Mouse (Mus musculus) layer of hippocampus, adult 2 months (tissue): Measurements from ENCODE around the gene Lexm. TPM values are rescaled to one million over a fixed set of nuclear protein-coding genes. Genes with fewer than 3 reads are reported as not detected.

Source experiments
- DNase-seq, 2 experiments: peaks; one replicate each; pipeline ENCODE4 v3.0.0; 2022; ENCODE audit warnings: low spot score in 2 of 2
- H3K27ac ChIP-seq: fragments of 200-600 bp; 2 replicates; pipeline ENCODE4 v1.8.1; 2022
- H3K4me3 ChIP-seq: fragments of 200-600 bp; 2 replicates; pipeline ENCODE4 v1.8.1; 2022; ENCODE audit warnings: mild to moderate bottlenecking
- CTCF ChIP-seq: fragments of 200-600 bp; conservative IDR thresholded peaks from 2 replicates; pipeline ENCODE4 v1.8.1; 2022; ENCODE audit warnings: antibody characterized with exemption, mild to moderate bottlenecking, moderate library complexity
- total RNA-seq, 2 experiments: library from RNA; stranded (reverse); gene quantifications; 2 replicates each; pipeline ENCODE4 v1.2.3; 2021

Gene Lexm
- total RNA-seq, 2 experiments from 2014 or later = 0.71 TPM; not detected in 1

DNA sequence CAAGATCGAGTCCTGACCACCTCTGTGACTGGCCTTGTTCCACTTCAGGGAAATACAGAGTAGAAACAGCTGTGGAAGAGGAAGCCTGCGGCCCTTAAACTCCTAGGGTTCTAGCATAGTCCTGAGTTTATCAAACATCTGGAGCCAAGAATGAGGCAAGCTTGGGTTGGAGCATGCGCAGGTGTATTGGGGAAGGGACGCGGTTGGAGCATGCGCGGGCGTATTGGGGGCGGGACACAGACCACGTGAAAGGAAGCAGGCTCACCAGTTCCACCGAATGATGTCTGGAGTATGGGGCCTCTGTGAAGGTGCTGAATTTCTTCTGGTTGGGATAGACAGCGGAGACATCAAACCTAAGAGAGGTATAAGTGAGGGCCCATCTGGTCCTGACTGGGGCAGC is 1.4 kb downstream of the Lexm start:
- no peak for TF ChIP-seq CTCF
- DNase-seq = no peak
- H3K27ac ChIP-seq = no peak overlapping the region
- H3K4me3 ChIP-seq = no peak overlapping the region

DNA sequence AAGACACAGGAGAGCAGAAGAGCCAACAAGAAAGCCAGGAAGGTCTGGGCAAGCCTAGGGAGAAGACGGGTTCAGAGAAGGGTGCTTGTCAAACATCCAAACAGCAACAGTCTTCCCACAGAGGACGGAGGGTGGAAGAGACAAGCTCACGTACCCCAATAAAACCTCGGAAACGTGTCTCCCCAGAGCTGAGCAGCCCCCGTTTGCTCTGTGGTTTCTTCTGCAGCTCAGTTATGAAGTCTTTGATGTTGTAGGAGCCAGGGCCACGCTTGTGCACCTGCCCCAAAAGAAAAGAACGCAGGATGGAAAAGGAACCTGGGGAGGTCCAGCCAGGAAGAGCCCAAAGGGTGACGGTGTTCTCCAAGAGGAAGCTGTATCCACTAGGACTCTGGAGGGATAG is 2.2 kb downstream of the Lexm start:
- no peak for DNase-seq
- Histone ChIP-seq H3K27ac (peak overlapping the region; percentile 63), H3K4me3 (no peak overlapping the region)
- TF ChIP-seq CTCF = no peak

DNA sequence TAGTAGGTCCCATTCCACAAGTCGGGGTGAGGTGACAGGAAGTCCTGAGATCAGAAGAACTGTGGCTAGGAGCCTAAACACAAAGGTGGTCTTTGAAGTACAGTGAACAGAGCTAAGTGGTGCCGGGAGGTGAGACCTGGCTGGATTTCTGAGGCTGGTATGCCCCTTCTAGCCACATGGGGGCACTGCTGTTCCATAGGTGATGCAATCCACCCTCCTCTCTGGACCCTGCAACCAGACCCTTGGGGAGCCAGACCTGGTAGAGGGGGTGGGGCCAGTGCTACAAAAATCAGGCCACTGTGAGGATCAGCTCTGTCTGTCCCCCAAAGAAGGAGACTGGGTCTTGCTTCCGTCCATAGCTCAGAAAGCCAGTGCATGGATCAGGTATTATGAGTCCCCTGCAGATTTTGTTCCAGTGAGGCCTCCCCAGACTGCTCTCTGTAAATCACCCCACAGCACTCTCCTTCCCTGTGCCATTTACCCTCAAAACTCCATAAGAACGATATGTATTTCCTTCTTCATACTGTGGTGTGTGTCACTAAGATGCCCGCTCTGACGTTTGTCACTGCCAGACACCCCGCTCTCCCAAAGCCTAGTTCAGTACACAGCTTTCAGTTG is 2.8 kb downstream of the Lexm start:
- Histone ChIP-seq H3K27ac (peak overlapping the region; percentile 63), H3K4me3 (no peak overlapping the region)
- DNase-seq = peak; percentile 60 to 85
- peak; percentile 98 for TF ChIP-seq CTCF

DNA sequence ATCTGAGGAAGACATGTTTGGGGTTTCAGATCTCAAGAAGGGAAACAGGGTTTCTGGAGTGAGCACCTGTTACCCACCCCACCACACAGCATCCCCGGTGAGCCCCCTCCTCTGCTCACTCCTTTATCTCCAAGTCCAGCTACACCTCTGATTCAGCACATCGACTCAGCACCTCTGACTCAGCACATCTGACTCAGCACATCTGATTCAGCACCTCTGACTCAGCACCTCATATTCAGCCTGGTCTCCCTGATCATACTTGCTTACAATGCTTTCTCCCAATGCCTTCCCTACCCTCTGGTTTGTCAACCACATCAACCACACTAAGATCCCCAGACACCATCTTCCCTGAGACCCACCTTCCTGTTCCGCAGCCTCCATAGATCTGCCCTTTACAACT is 3.5 kb downstream of the Lexm start:
- DNase-seq = no peak
- Histone ChIP-seq H3K27ac (no peak overlapping the region), H3K4me3 (no peak overlapping the region)
- TF ChIP-seq CTCF = no peak

DNA sequence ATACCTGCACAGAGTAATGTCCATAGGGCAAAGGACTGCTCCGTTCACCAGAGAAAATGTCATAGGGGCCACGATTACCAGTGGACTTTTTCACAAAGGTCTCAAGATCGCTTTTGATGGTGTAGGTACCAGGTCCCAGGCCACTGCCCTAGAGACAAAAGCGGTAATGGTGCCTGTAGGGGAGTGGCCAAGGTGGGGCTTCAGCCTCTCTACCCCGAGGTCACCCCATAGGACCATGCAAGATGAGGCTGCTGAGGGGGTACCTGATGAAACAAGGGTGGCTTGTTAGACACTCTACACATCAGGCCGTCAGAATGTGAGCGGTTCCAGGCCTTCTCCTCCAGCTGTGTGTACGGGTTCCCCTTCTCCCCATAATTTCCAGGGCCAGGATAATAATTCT is 3.9 kb downstream of the Lexm start:
- H3K27ac ChIP-seq = no peak overlapping the region
- DNase-seq = no peak
- TF ChIP-seq CTCF = no peak
- H3K4me3 ChIP-seq = no peak overlapping the region

DNA sequence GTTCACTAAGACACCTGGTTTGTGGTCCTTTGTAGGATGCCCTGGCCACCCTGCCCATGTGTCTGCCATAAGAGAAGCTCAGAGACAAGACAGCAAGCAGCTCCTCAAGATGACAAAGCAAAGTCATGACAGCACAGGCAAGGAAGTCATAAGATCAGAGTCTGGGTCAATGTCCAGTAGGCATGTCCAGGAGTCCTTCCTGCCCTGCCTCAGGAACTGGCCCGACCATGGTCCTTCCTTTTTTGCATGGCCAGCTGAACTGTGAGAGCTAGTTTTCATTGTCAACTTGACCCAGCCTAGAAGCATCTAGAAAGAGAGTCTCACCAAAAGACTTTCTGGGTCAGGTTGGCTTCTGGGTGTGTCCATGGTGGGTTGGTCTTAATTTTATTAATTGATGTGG is 9.1 kb downstream of the Lexm start:
- TF ChIP-seq CTCF = no peak
- no peak overlapping the region for H3K27ac ChIP-seq
- DNase-seq = no peak
- no peak overlapping the region for H3K4me3 ChIP-seq

DNA sequence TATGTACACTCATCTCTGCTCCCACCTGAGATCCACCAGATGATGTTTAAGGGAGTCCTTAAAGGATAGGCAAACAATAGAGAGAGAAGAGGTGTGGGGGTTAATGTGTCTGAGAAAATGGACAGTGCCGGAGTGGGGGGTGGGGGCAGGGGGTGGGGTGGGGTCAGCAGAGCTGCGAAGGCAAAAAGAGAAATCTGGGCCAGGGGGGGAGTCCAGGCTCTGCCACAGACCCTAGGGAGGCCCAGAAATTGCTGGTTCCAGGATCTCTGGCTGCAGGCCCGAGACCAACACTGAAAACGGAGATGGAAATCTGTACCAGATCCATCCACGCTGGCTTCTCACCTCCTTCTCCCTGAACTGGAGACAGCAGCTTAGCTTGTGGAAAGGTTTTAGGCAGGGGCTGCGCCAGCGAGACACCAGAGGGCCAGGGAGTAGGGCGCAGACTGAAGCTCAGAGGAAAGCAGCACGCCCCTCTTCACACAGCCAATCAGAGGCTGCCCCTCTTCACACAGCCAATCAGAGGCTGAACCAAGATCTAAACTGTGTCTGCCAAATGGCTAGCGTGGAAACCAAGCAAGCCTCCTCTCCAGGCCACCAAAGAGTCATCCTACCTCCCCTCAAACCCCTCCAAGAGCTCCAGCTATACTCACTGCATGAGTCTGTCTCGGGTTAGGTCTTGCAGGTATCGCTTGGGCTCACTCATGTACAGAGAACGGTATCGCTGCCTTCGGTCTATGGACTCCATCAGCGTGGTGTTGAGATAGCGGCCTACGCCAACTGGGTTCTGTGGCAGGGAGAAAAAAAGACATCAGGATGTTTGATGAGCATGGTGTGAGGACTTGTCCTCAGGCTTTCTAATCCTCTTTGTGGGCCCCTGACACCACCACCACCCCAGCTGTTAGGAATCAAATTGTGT is 10.1 kb downstream of the Lexm start:
- no peak for TF ChIP-seq CTCF
- no peak overlapping the region for H3K27ac ChIP-seq
- 0 out of 2 replicates have a peak overlapping the region, but pooled peaks have one; percentile 24 for H3K4me3 ChIP-seq
- DNase-seq = no peak

DNA sequence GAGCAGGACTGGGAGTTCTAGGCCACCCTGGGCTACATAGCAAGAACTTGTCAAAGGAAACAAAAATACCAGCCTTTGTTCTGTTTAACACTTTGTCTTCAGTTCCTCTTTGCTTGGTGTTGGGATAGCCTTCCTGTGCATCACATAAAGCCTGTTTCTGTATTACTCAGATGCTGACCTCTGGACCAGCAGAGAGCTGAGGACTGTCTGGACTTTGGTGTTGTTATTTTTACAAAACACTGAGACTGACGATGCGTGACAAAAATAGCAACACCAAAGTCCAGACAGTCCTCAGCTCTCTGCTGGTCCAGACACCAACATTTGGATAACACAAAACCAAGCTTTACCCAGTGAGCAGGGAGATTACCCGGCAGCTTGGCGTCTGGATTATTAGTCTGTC is 16.3 kb downstream of the Lexm start:
- Histone ChIP-seq H3K4me3 (no peak overlapping the region), H3K27ac (no peak overlapping the region)
- no peak for TF ChIP-seq CTCF
- DNase-seq = no peak

DNA sequence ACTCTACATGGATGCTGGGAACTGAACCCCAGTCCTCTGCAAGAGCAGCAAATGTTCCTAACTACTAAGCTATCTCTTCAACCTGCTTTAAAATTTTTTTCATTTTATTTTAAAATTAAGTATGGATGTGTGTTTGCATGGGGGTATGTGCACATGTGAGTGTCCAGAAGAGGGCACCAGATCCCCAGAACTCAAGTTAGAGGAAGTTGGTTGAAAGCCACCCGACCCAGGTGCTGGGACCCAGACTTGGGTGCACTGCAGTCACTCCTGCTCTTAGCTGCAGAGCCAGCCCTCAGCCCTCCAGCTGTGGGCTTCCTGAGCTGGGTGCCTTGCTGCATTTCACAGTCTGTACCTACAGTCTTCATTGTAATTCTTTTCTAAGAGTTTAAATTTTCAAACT is 17.6 kb downstream of the Lexm start:
- no peak overlapping the region for H3K27ac ChIP-seq
- no peak for DNase-seq
- TF ChIP-seq CTCF = peak; percentile 30; the same call in 1 of the 2 replicates
- H3K4me3 ChIP-seq = no peak overlapping the region

DNA sequence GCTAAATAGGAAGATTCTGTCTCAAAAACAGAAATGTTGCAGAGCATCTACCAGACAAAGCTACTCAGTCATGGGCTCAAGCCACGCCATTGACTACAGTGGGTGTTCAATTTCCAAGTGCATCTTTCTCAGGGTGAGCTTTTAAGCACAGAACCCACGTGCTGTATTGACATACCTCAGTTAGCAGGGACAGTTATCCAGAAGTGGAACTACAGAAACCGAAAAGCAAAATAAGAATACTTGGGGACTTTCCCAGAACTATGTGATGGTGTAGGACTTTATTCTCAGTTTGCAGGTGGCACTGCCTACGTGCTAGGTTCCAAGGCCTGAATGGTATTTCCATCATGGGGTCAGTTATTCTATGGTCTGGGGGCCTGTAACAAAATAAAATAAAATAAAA is 19.3 kb downstream of the Lexm start:
- no peak for DNase-seq
- Histone ChIP-seq H3K27ac (no peak overlapping the region), H3K4me3 (no peak overlapping the region)
- no peak for TF ChIP-seq CTCF

DNA sequence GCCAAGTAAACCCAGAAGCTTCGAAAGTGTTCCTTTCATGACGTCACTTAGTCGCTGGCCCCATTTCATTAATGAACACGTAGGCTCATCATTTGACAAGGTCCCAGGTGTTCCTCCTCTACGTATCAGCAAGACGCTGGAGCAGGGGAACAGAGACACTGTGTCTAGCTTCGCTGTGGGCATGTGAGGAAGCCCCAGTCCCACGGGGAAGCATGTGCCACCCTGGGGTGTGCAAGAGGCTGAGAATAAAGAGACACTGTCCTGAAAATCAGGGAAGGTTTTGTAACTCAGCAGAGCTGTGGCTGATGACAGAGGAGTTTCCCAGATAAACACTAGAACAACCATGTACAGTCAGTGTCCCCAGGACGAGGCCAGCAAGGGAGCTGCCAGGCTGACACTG is 20.0 kb downstream of the Lexm start:
- H3K27ac ChIP-seq = no peak overlapping the region
- no peak for DNase-seq
- TF ChIP-seq CTCF = no peak
- H3K4me3 ChIP-seq = no peak overlapping the region

DNA sequence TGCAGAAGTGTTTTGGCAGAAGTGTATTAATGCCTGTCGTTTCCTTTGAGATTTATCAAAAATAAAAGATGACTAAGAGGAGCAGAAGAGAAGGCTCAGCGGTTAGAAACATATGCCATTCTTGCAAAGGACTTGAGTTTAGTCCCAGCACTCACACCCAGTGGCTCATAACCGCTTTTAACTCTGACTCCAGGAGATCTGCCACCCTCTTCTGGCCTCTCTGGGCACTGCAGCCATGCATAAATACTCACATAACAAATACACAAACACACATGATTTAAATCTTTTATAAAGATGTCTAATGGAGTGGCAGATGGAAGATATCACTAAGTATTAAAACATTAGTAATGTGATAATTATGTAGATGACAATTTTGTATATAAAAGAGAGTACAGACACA is 20.8 kb downstream of the Lexm start:
- TF ChIP-seq CTCF = peak; percentile 64
- Histone ChIP-seq H3K27ac (no peak overlapping the region), H3K4me3 (no peak overlapping the region)
- no peak for DNase-seq

DNA sequence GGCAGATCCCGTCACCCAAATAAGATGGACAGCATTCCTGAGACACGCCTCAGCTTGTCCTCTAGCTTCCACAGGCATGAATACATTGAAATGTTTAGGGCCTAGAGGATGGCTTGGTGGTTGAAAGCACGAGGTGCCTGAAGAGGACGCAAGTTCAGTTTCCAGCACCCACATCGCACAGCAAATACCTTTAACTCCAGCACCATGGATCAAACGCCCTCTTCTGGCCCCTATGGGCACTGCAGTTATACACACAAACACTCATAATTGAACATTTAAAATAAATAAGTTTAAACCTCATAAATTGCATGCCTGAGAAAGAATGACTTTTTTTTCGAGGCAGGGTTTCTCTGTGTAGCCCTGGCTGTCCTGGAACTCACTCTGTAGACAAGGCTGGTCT is 23.4 kb downstream of the Lexm start:
- no peak for DNase-seq
- Histone ChIP-seq H3K4me3 (no peak overlapping the region), H3K27ac (no peak overlapping the region)
- peak; percentile 54 for TF ChIP-seq CTCF

DNA sequence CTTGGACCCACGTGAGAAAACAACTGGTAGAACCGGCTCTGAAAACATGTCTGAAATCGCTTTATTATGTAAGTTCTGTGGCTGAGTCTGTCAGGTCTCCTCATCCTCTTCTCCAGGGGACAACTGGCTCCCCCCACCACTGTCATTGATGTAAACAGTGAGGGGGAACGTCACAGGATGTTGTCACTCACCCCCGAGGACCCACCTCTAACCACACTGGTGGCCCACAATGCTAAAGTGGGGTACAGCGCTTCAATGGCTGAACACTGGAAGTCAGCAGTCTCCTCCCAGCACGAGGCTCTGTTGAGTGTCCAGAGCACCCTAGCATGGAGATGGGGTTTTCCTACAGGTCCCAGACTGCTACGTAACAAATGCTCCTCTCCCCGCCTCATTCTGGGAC is 26.2 kb downstream of the Lexm start:
- TF ChIP-seq CTCF = no peak
- DNase-seq = no peak
- no peak overlapping the region for H3K27ac ChIP-seq
- H3K4me3 ChIP-seq = no peak overlapping the region
